In genomic region chr11:57090705-57091104, GRCm38 (mm10) we compare ENCODE assay signal across 14 mouse cellular contexts.
"Had no signal": no experiment of that assay in that cellular context is flagged by ENCODE, and none has a peak within 500 bp of the region (broad histone marks: within the 10 kb centered on the region; RNA-seq: fewer than 3 reads in every experiment).

No protein-coding gene starts in this region.

- H3K27ac ChIP-seq: midbrain, embryonic 10.5 days; midbrain, embryonic 12.5 days; neural tube, embryonic 12.5 days; stomach, embryonic 15.5 days; stomach, postnatal 0 days had no signal

- H3K4me3 ChIP-seq: midbrain, embryonic 10.5 days; midbrain, embryonic 12.5 days; neural tube, embryonic 12.5 days; stomach, embryonic 15.5 days had no signal

- DNase-seq: lung, adult 18-20 months; lung, embryonic 14.5 days; lung, postnatal 10 days; lung, postnatal 4 days; midbrain, embryonic 14.5 days; right cerebral cortex, postnatal 14 days; thymus, adult 2 months; thymus, postnatal 25 days; thymus, postnatal 4 days had no signal
